Mouse (Mus musculus): ENCODE results near the gene Wwox.

Wwox gene

GRCm38 (mm10) chr8:114751376-114752135 lies 312.1 kb downstream of the Wwox start:
- DNase-seq = no peak

- no peak for DNase-seq
These were observed 320.2 kb downstream of the Wwox start for GRCm38 (mm10) chr8:114759621-114760020.

- no peak for DNase-seq
These were observed 329.1 kb downstream of the Wwox start for GRCm38 (mm10) chr8:114768536-114768935.

GRCm38 (mm10) chr8:114770856-114771776 lies 331.7 kb downstream of the Wwox start:
- DNase-seq = peak; percentile 86

GRCm38 (mm10) chr8:114772276-114772849 lies 332.9 kb downstream of the Wwox start:
- DNase-seq = no peak

GRCm38 (mm10) chr8:114773461-114774414 lies 334.3 kb downstream of the Wwox start:
- DNase-seq = peak; percentile 83

GRCm38 (mm10) chr8:114774415-114774775 lies 334.9 kb downstream of the Wwox start:
- DNase-seq = no peak

- peak; percentile 36 for DNase-seq
These were observed 336.1 kb downstream of the Wwox start for GRCm38 (mm10) chr8:114775543-114775942.

- no peak for DNase-seq
These were observed 337.2 kb downstream of the Wwox start for GRCm38 (mm10) chr8:114776696-114777095.

- DNase-seq = no peak
These were observed 338.0 kb downstream of the Wwox start for GRCm38 (mm10) chr8:114777271-114777980.

- DNase-seq = no peak
These were observed 339.5 kb downstream of the Wwox start for GRCm38 (mm10) chr8:114779002-114779401.

- DNase-seq = no peak
These were observed 343.9 kb downstream of the Wwox start for GRCm38 (mm10) chr8:114783321-114783720.

GRCm38 (mm10) chr8:114785834-114786233 lies 346.4 kb downstream of the Wwox start:
- no peak for DNase-seq

GRCm38 (mm10) chr8:114789616-114790015 lies 350.2 kb downstream of the Wwox start:
- DNase-seq = no peak

- DNase-seq = no peak
These were observed 351.3 kb downstream of the Wwox start for GRCm38 (mm10) chr8:114790754-114791153.

- no peak for DNase-seq
These were observed 354.2 kb downstream of the Wwox start for GRCm38 (mm10) chr8:114793682-114794081.

- DNase-seq = no peak
These were observed 362.1 kb downstream of the Wwox start for GRCm38 (mm10) chr8:114801428-114802134.

GRCm38 (mm10) chr8:114803113-114803512 lies 363.7 kb downstream of the Wwox start:
- DNase-seq = no peak

GRCm38 (mm10) chr8:114806826-114807420 lies 367.5 kb downstream of the Wwox start:
- no peak for DNase-seq

GRCm38 (mm10) chr8:114807676-114808426 lies 368.4 kb downstream of the Wwox start:
- DNase-seq = no peak
